12 mouse cellular contexts compared by ENCODE assay signal in the genomic region with DNA sequence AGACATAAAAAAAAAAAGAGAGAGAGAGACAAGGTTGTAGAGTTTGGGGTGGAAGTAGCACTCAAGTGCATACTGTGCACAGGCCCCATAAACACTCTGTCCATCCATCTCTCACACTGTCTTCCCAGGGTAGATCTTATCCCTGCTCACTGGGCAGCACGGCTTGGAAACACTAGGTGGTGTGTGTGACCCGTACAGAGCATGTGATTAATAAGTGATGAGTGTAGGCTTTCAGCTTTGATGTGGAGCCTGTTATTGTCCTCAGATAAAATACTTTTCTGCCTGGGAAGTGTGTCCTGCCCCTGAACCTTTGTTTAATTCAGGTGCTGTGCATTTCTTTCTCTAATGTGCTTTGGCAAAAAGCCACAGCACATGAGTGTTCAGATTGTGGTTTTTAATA. TPM values are rescaled to one million over a fixed set of nuclear protein-coding genes. Genes with fewer than 3 reads are reported as not detected.
DNase-seq lines count a peak whose midpoint lies in the region; ATAC-seq and TF ChIP-seq lines count a peak whose summit lies in the region.
"Had no signal": no experiment of that assay in that cellular context is flagged by ENCODE, and none has a peak within 500 bp of the region (broad histone marks: within the 10 kb centered on the region; RNA-seq: fewer than 3 reads in every experiment).

No protein-coding gene starts in this region.

- H3K36me3 ChIP-seq in hindbrain, embryonic 13.5 days: peaks cover 13% of the 10 kb centered on the region
- H3K36me3 ChIP-seq in hindbrain, embryonic 14.5 days (replicated peaks; ENCODE audit: control insufficient read depth, insufficient read depth): peaks cover under 1% of the 10 kb centered on the region; the same call in 1 of the 2 replicates
- peaks cover 9% of the 10 kb centered on the region; the same call in 1 of the 2 replicates for H3K36me3 ChIP-seq in midbrain, embryonic 14.5 days (ENCODE audit: control insufficient read depth, insufficient read depth, low read length)
- peaks cover 22% of the 10 kb centered on the region for H3K36me3 ChIP-seq in midbrain, embryonic 10.5 days
- no peaks in the 10 kb centered on the region for H3K36me3 ChIP-seq in stomach, postnatal 0 days (ENCODE audit: control insufficient read depth, insufficient read depth, low read length)

- no peak overlapping the region for H3K27ac ChIP-seq in cerebellum, adult 2 months (ENCODE audit: insufficient read depth, low read length)
- no peak overlapping the region for H3K27ac ChIP-seq in hindbrain, embryonic 13.5 days
- H3K27ac ChIP-seq in hindbrain, embryonic 14.5 days: no peak overlapping the region
- no peak overlapping the region for H3K27ac ChIP-seq in midbrain, embryonic 14.5 days (replicated peaks; ENCODE audit: low read depth, low read length)
- H3K27ac ChIP-seq in midbrain, embryonic 10.5 days (replicated peaks): no peak overlapping the region
- H3K27ac ChIP-seq in stomach, postnatal 0 days (replicated peaks): no peak overlapping the region
- H3K27ac ChIP-seq: macrophage had no signal

- H3K4me1 ChIP-seq in cerebellum, adult 2 months (ENCODE audit: control insufficient read depth, insufficient read depth, low read length): peaks cover 3% of the 10 kb centered on the region
- peaks cover 17% of the 10 kb centered on the region for H3K4me1 ChIP-seq in hindbrain, embryonic 13.5 days (replicated peaks)
- H3K4me1 ChIP-seq in hindbrain, embryonic 14.5 days (replicated peaks; ENCODE audit: control insufficient read depth, insufficient read depth, low read length): peaks cover 8% of the 10 kb centered on the region; the same call in 1 of the 2 replicates
- 0 out of 2 replicates have a peak, but pooled peaks cover 5% of the 10 kb centered on the region for H3K4me1 ChIP-seq in midbrain, embryonic 14.5 days (ENCODE audit: control insufficient read depth, insufficient read depth, low read length)
- H3K4me1 ChIP-seq in midbrain, embryonic 10.5 days: 0 out of 2 replicates have a peak, but pooled peaks cover 9% of the 10 kb centered on the region
- H3K4me1 ChIP-seq in stomach, postnatal 0 days (replicated peaks; ENCODE audit: control insufficient read depth, insufficient read depth): no peaks in the 10 kb centered on the region

- H3K27me3 ChIP-seq in cerebellum, adult 2 months (ENCODE audit: control insufficient read depth, insufficient read depth, low read length): no peaks in the 10 kb centered on the region
- H3K27me3 ChIP-seq in hindbrain, embryonic 13.5 days: no peaks in the 10 kb centered on the region
- H3K27me3 ChIP-seq in hindbrain, embryonic 14.5 days (ENCODE audit: control insufficient read depth, insufficient read depth, low read length): no peaks in the 10 kb centered on the region
- H3K27me3 ChIP-seq in midbrain, embryonic 14.5 days (ENCODE audit: control insufficient read depth, insufficient read depth, low read length): no peaks in the 10 kb centered on the region
- H3K27me3 ChIP-seq in midbrain, embryonic 10.5 days (ENCODE audit: low read depth, poor library complexity, severe bottlenecking): no peaks in the 10 kb centered on the region
- H3K27me3 ChIP-seq in stomach, postnatal 0 days (ENCODE audit: control insufficient read depth, insufficient read depth, low read length): no peaks in the 10 kb centered on the region

- no peak overlapping the region for H3K4me3 ChIP-seq in cerebellum, adult 2 months (replicated peaks; ENCODE audit: insufficient read depth, low read depth, low read length)
- H3K4me3 ChIP-seq in hindbrain, embryonic 13.5 days: no peak overlapping the region
- no peak overlapping the region for H3K4me3 ChIP-seq in hindbrain, embryonic 14.5 days (replicated peaks; ENCODE audit: low read length)
- no peak overlapping the region for H3K4me3 ChIP-seq in midbrain, embryonic 14.5 days (replicated peaks; ENCODE audit: low read depth, low read length)
- H3K4me3 ChIP-seq in midbrain, embryonic 10.5 days: no peak overlapping the region
- H3K4me3 ChIP-seq in stomach, postnatal 0 days (ENCODE audit: low read depth, low read length): no peak overlapping the region

- H3K4me2 ChIP-seq in hindbrain, embryonic 13.5 days: no peak overlapping the region
- no peak overlapping the region for H3K4me2 ChIP-seq in hindbrain, embryonic 14.5 days (replicated peaks)
- H3K4me2 ChIP-seq in midbrain, embryonic 14.5 days (ENCODE audit: low read length): no peak overlapping the region
- H3K4me2 ChIP-seq in stomach, postnatal 0 days (replicated peaks; ENCODE audit: low read depth): no peak overlapping the region

- DNase-seq in cerebellum, adult 2 months: no peak
- no peak for DNase-seq in cerebellum, postnatal 14 days
- no peak for DNase-seq in hindbrain, embryonic 14.5 days (ENCODE audit: low spot score)
- DNase-seq in midbrain, embryonic 14.5 days: peak; percentile 44
- no peak for DNase-seq in midbrain, embryonic 10.5 days (ENCODE audit: low spot score)
- no peak for DNase-seq in stomach, postnatal 0 days (ENCODE audit: low spot score)
- DNase-seq in left cerebral cortex, postnatal 25 days (ENCODE audit: low spot score in 2 of 2): no peak
- DNase-seq: right cerebral cortex, postnatal 25 days had no signal

- 0 out of 2 replicates have a peak overlapping the region, but pooled peaks have one; percentile 0 for H3K9ac ChIP-seq in hindbrain, embryonic 13.5 days
- H3K9ac ChIP-seq in hindbrain, embryonic 14.5 days: no peak overlapping the region
- no peak overlapping the region for H3K9ac ChIP-seq in midbrain, embryonic 14.5 days (replicated peaks; ENCODE audit: low read length)
- no peak overlapping the region for H3K9ac ChIP-seq in stomach, postnatal 0 days (ENCODE audit: low read length)

- H3K9me3 ChIP-seq in hindbrain, embryonic 13.5 days: no peaks in the 10 kb centered on the region
- no peaks in the 10 kb centered on the region for H3K9me3 ChIP-seq in hindbrain, embryonic 14.5 days (ENCODE audit: control insufficient read depth, low read length)
- H3K9me3 ChIP-seq in midbrain, embryonic 14.5 days (ENCODE audit: control insufficient read depth, low read length): no peaks in the 10 kb centered on the region
- H3K9me3 ChIP-seq in midbrain, embryonic 10.5 days (replicated peaks): no peaks in the 10 kb centered on the region
- no peaks in the 10 kb centered on the region for H3K9me3 ChIP-seq in stomach, postnatal 0 days (ENCODE audit: control insufficient read depth, low read length)

- WGBS in cerebellum, adult 2 months: 43% methylated on average over 2 of the region's 2 CpGs
- WGBS in hindbrain, embryonic 13.5 days: 20% methylated on average over 2 of the region's 2 CpGs
- 22% methylated on average over 2 of the region's 2 CpGs for WGBS in hindbrain, embryonic 14.5 days
- WGBS in midbrain, embryonic 14.5 days: 14% methylated on average over 2 of the region's 2 CpGs
- 59% methylated on average over 2 of the region's 2 CpGs for WGBS in midbrain, embryonic 10.5 days
- 21% methylated on average over 2 of the region's 2 CpGs for WGBS in stomach, postnatal 0 days

- no peak for TF ChIP-seq POLR2A in cerebellum, adult 2 months (IDR thresholded peaks at IDR 0.05; ENCODE audit: borderline replicate concordance, insufficient read depth, low read length)

- intact Hi-C loops in left cerebral cortex, postnatal 25 days (cut with DNase I): loop anchor here (2.0 kb wide), 1 partner anchor 76 kb away; no protein-coding TSS in a partner anchor

- peak; percentile 50 for TF ChIP-seq CTCF in cerebellum, adult 2 months (IDR thresholded peaks at IDR 0.05; ENCODE audit: borderline replicate concordance, insufficient read depth, low read depth, low read length)
- peak; percentile 61 for TF ChIP-seq CTCF in stomach, postnatal 0 days (IDR thresholded peaks at IDR 0.05; ENCODE audit: low read depth)

- TF ChIP-seq EP300 in stomach, postnatal 0 days (optimal IDR thresholded peaks at IDR 0.05): no peak

- ATAC-seq in hindbrain, embryonic 13.5 days (ENCODE audit: low FRiP score): no peak
- no peak for ATAC-seq in hindbrain, embryonic 14.5 days (ENCODE audit: low FRiP score)
- no peak for ATAC-seq in midbrain, embryonic 14.5 days (ENCODE audit: low FRiP score, low TSS enrichment)
- ATAC-seq in stomach, postnatal 0 days (ENCODE audit: low FRiP score, low TSS enrichment): 0 out of 2 replicates have a peak, but pooled peaks have one; percentile 24

RNA-seq across cellular contexts. Expression of gene Kcns1, which starts 34.5 kb away (rescaled TPM):
- polyA plus RNA-seq in cerebellum, adult 2 months (2012; rRNA removed): 2.3 TPM in 2 replicates
- 0.17 and 0.41 TPM in 2 replicates for polyA plus RNA-seq in hindbrain, embryonic 13.5 days (2015; fragmentation: Nextera tagmentation; extraction: Ambion mirVana)
- polyA plus RNA-seq in hindbrain, embryonic 14.5 days (2014; fragmentation: Nextera tagmentation; extraction: Ambion mirVana): 1.1 and 1.6 TPM in 2 replicates
- polyA plus RNA-seq in midbrain, embryonic 14.5 days (2014; fragmentation: Nextera tagmentation; extraction: Ambion mirVana): 0.62 and 2.1 TPM in 2 replicates
- polyA plus RNA-seq in midbrain, embryonic 10.5 days (2016; fragmentation: Nextera tagmentation; extraction: Ambion mirVana): 0.06 TPM in 1 of 2 replicates, not detected in the other
- polyA plus RNA-seq in stomach, postnatal 0 days (2015; fragmentation: Nextera tagmentation; extraction: Ambion mirVana): 0.19 and 0.23 TPM in 2 replicates
- 10 to 100 TPM; 14.2 to 17.2 TPM for total RNA-seq in left cerebral cortex, postnatal 25 days (2021)
- polyA plus RNA-seq: macrophage had no signal

RNA-seq across cellular contexts. Expression of gene Wfdc5, which starts 46.1 kb away (rescaled TPM):
- not detected in 2 replicates for polyA plus RNA-seq in cerebellum, adult 2 months (2012; rRNA removed)
- not detected in 2 replicates for polyA plus RNA-seq in hindbrain, embryonic 13.5 days (2015; fragmentation: Nextera tagmentation; extraction: Ambion mirVana)
- not detected in 2 replicates for polyA plus RNA-seq in hindbrain, embryonic 14.5 days (2014; fragmentation: Nextera tagmentation; extraction: Ambion mirVana)
- polyA plus RNA-seq in midbrain, embryonic 14.5 days (2014; fragmentation: Nextera tagmentation; extraction: Ambion mirVana): not detected in 2 replicates
- polyA plus RNA-seq in midbrain, embryonic 10.5 days (2016; fragmentation: Nextera tagmentation; extraction: Ambion mirVana): not detected in 2 replicates
- 63.2 and 68.6 TPM in 2 replicates for polyA plus RNA-seq in stomach, postnatal 0 days (2015; fragmentation: Nextera tagmentation; extraction: Ambion mirVana)
- total RNA-seq in left cerebral cortex, postnatal 25 days (2021): not detected
- total RNA-seq: left cerebral cortex, postnatal 36 days had no signal
- polyA plus RNA-seq: macrophage had no signal

RNA-seq across cellular contexts. Expression of gene Wfdc12, which starts 54.0 kb away (rescaled TPM):
- 0.15 TPM in 1 of 2 replicates, not detected in the other for polyA plus RNA-seq in cerebellum, adult 2 months (2012; rRNA removed)
- not detected in 2 replicates for polyA plus RNA-seq in hindbrain, embryonic 13.5 days (2015; fragmentation: Nextera tagmentation; extraction: Ambion mirVana)
- polyA plus RNA-seq in hindbrain, embryonic 14.5 days (2014; fragmentation: Nextera tagmentation; extraction: Ambion mirVana): not detected in 2 replicates
- not detected in 2 replicates for polyA plus RNA-seq in midbrain, embryonic 14.5 days (2014; fragmentation: Nextera tagmentation; extraction: Ambion mirVana)
- polyA plus RNA-seq in midbrain, embryonic 10.5 days (2016; fragmentation: Nextera tagmentation; extraction: Ambion mirVana): not detected in 2 replicates
- 2.4 and 2.5 TPM in 2 replicates for polyA plus RNA-seq in stomach, postnatal 0 days (2015; fragmentation: Nextera tagmentation; extraction: Ambion mirVana)
- total RNA-seq in left cerebral cortex, postnatal 25 days (2021): not detected
- total RNA-seq: gastrocnemius, adult 8-10 months; left cerebral cortex, postnatal 36 days had no signal
- polyA plus RNA-seq: macrophage had no signal

Comparison
In these comparisons a context has a peak if more than half of its experiments do, and no peak if none do; other contexts are left out.
1. RNA of gene Wfdc5, which starts 46.1 kb away (polyA plus RNA-seq): 63.2 to 68.6 TPM in stomach, postnatal 0 days; not detected in cerebellum, adult 2 months, not detected in hindbrain, embryonic 13.5 days, not detected in hindbrain, embryonic 14.5 days, not detected in midbrain, embryonic 14.5 days and not detected in midbrain, embryonic 10.5 days; every median in the first group is over 10 times any median in the second.